Mouse (Mus musculus): ENCODE data around the gene Cep95.

GRCm38 (mm10) chr11:106815761-106816160 lies 26.7 kb downstream of the Cep95 start:
- no peak for TF ChIP-seq POLR2A (IDR thresholded peaks at IDR 0.05; ENCODE audit: extremely low read depth, insufficient read depth, low read length)
- no peak for TF ChIP-seq CTCF (IDR thresholded peaks at IDR 0.05; ENCODE audit: low read depth, low read length)
